Mouse (Mus musculus) stomach, postnatal 0 days (tissue): ENCODE measurements around the gene Csnk2b.

Source experiments
- CTCF ChIP-seq: IDR thresholded peaks from 2 replicates; pipeline ENCODE4 v1.5.1; 2016; ENCODE audit warnings: antibody characterized with exemption, low read depth, mild to moderate bottlenecking, moderate library complexity
- EP300 ChIP-seq: optimal IDR thresholded peaks from 2 replicates; pipeline ENCODE3; 2016; ENCODE audit warnings: antibody characterized with exemption

GRCm38 (mm10) chr17:35147922-35148639, 26.2 kb upstream of the Csnk2b start:
- TF ChIP-seq CTCF (no peak), EP300 (no peak)
